ENCODE assay signal across 11 mouse cellular contexts in genomic region chr4:135727817-135728216, GRCm38 (mm10). TPM values are rescaled to one million over a fixed set of nuclear protein-coding genes. Genes with fewer than 3 reads are reported as not detected.
A peak's percentile ranks its signal among the peaks of the same experiment; 100 is the strongest.
DNase-seq lines count a peak whose midpoint lies in the region; ATAC-seq and TF ChIP-seq lines count a peak whose summit lies in the region.
"Had no signal": no experiment of that assay in that cellular context is flagged by ENCODE, and none has a peak within 500 bp of the region (broad histone marks: within the 10 kb centered on the region; RNA-seq: fewer than 3 reads in every experiment).

Gene Il22ra1, plus strand, starts transcription at chr4:135728172.

- no peaks in the 10 kb centered on the region for H3K36me3 ChIP-seq in E14TG2a.4 (ENCODE audit: insufficient read depth, low read length)
- H3K36me3 ChIP-seq in kidney, adult 2 months (ENCODE audit: control insufficient read depth, insufficient read depth, low read length) = no peaks in the 10 kb centered on the region
- H3K36me3 ChIP-seq in liver, postnatal 0 days (replicated peaks; ENCODE audit: insufficient read depth, low read length) = no peaks in the 10 kb centered on the region
- H3K36me3 ChIP-seq in thymus, adult 2 months (ENCODE audit: control insufficient read depth, insufficient read depth, low read length) = no peaks in the 10 kb centered on the region
- no peaks in the 10 kb centered on the region for H3K36me3 ChIP-seq in midbrain, postnatal 0 days (ENCODE audit: insufficient read depth, low read length)
- H3K36me3 ChIP-seq: embryonic facial prominence, embryonic 13.5 days; hindbrain, embryonic 15.5 days; midbrain, embryonic 13.5 days had no signal

- peaks cover 48% of the 10 kb centered on the region for H3K27me3 ChIP-seq in E14TG2a.4 (ENCODE audit: insufficient read depth, low read length)
- H3K27me3 ChIP-seq in kidney, adult 2 months (replicated peaks; ENCODE audit: control insufficient read depth, insufficient read depth, low read length) = no peaks in the 10 kb centered on the region
- no peaks in the 10 kb centered on the region for H3K27me3 ChIP-seq in liver, postnatal 0 days (ENCODE audit: insufficient read depth, low read length)
- no peaks in the 10 kb centered on the region; the same call in 1 of the 2 replicates for H3K27me3 ChIP-seq in thymus, adult 2 months (ENCODE audit: control insufficient read depth, insufficient read depth, low read length)
- 0 out of 2 replicates have a peak, but pooled peaks cover 3% of the 10 kb centered on the region for H3K27me3 ChIP-seq in midbrain, postnatal 0 days (ENCODE audit: insufficient read depth, low read length)
- H3K27me3 ChIP-seq: embryonic facial prominence, embryonic 13.5 days; hindbrain, embryonic 15.5 days; midbrain, embryonic 13.5 days had no signal

- H3K4me2 ChIP-seq in liver, postnatal 0 days (ENCODE audit: low read depth, low read length) = peak within 1 kb of the TSS; percentile 68
- no peak within 1 kb of the TSS for H3K4me2 ChIP-seq in midbrain, postnatal 0 days (ENCODE audit: low read depth, low read length, poor library complexity, severe bottlenecking)
- H3K4me2 ChIP-seq: embryonic facial prominence, embryonic 13.5 days; hindbrain, embryonic 15.5 days; midbrain, embryonic 13.5 days had no signal

- TF ChIP-seq EP300 in liver, postnatal 0 days (IDR thresholded peaks at IDR 0.05; ENCODE audit: low read depth) = no peak

- WGBS in kidney, adult 2 months = 34% methylated on average over 14 of the region's 14 CpGs
- WGBS in liver, postnatal 0 days (ENCODE audit: insufficient replicate concordance) = 23% methylated on average over 14 of the region's 14 CpGs
- WGBS in thymus, adult 2 months = 69% methylated on average over 14 of the region's 14 CpGs
- 55% methylated on average over 14 of the region's 14 CpGs for WGBS in midbrain, postnatal 0 days

- no peak for TF ChIP-seq POLR2A in kidney, adult 2 months (IDR thresholded peaks at IDR 0.05; ENCODE audit: low read depth, low read length)
- no peak for TF ChIP-seq POLR2A in thymus, adult 2 months (IDR thresholded peaks at IDR 0.05; ENCODE audit: control insufficient read depth, extremely low read depth, insufficient read depth, low read length, poor library complexity)

- peak; percentile 28 for DNase-seq in ES-CJ7 (ENCODE audit: low read depth, low spot score)
- DNase-seq in kidney, adult 2 months = peak; percentile 95
- DNase-seq in liver, postnatal 0 days = peak; percentile 60
- DNase-seq in thymus, adult 2 months = no peak
- DNase-seq in midbrain, postnatal 0 days (ENCODE audit: low spot score) = no peak
- no peak for DNase-seq in cerebellum, postnatal 36 days
- DNase-seq in thymus, postnatal 10 days (ENCODE audit: low spot score in 2 of 2) = no peak

- no peak within 1 kb of the TSS for H3K27ac ChIP-seq in kidney, adult 2 months (ENCODE audit: insufficient read depth, low read depth, low read length)
- H3K27ac ChIP-seq in liver, postnatal 0 days (ENCODE audit: low read depth) = 0 out of 2 replicates have a peak within 1 kb of the TSS, but pooled peaks have one; percentile 2
- no peak within 1 kb of the TSS for H3K27ac ChIP-seq in thymus, adult 2 months (ENCODE audit: control insufficient read depth, insufficient read depth, low read length)
- H3K27ac ChIP-seq in midbrain, postnatal 0 days (ENCODE audit: low read depth, low read length) = no peak within 1 kb of the TSS
- H3K27ac ChIP-seq: hindbrain, embryonic 15.5 days; midbrain, embryonic 13.5 days had no signal

- peak within 1 kb of the TSS; percentile 65 for H3K4me3 ChIP-seq in E14TG2a.4 (replicated peaks; ENCODE audit: low read length)
- peak within 1 kb of the TSS; percentile 57 for H3K4me3 ChIP-seq in kidney, adult 2 months (ENCODE audit: insufficient read depth, low read depth, low read length)
- H3K4me3 ChIP-seq in liver, postnatal 0 days (ENCODE audit: low read depth, low read length) = peak within 1 kb of the TSS; percentile 44
- H3K4me3 ChIP-seq in thymus, adult 2 months (ENCODE audit: control insufficient read depth, insufficient read depth, low read length) = no peak within 1 kb of the TSS
- no peak within 1 kb of the TSS for H3K4me3 ChIP-seq in midbrain, postnatal 0 days (ENCODE audit: low read depth, low read length)
- H3K4me3 ChIP-seq: embryonic facial prominence, embryonic 13.5 days; hindbrain, embryonic 15.5 days; midbrain, embryonic 13.5 days had no signal

- H3K9me3 ChIP-seq in E14TG2a.4 (ENCODE audit: low read length) = peaks cover 4% of the 10 kb centered on the region
- peaks cover under 1% of the 10 kb centered on the region; the same call in 1 of the 2 replicates for H3K9me3 ChIP-seq in liver, postnatal 0 days (ENCODE audit: low read length)
- no peaks in the 10 kb centered on the region for H3K9me3 ChIP-seq in midbrain, postnatal 0 days (ENCODE audit: low read length)
- H3K9me3 ChIP-seq: hindbrain, embryonic 15.5 days; midbrain, embryonic 13.5 days had no signal

- ATAC-seq in liver, postnatal 0 days = peak; percentile 69
- no peak for ATAC-seq in midbrain, postnatal 0 days (ENCODE audit: low FRiP score)
- ATAC-seq: midbrain, embryonic 13.5 days had no signal

- H3K9ac ChIP-seq in liver, postnatal 0 days (replicated peaks) = peak within 1 kb of the TSS; percentile 60
- no peak within 1 kb of the TSS for H3K9ac ChIP-seq in midbrain, postnatal 0 days (replicated peaks; ENCODE audit: low read length, poor library complexity, severe bottlenecking)
- H3K9ac ChIP-seq: hindbrain, embryonic 15.5 days; midbrain, embryonic 13.5 days had no signal

- TF ChIP-seq CTCF in E14TG2a.4 (conservative IDR thresholded peaks at IDR 0.05; ENCODE audit: low read length) = no peak
- 0 out of 2 replicates have a peak, but pooled peaks have one; percentile 18 for TF ChIP-seq CTCF in kidney, adult 2 months (conservative IDR thresholded peaks at IDR 0.05; ENCODE audit: insufficient read depth, insufficient read length, low read depth, low read length)
- TF ChIP-seq CTCF in liver, postnatal 0 days (IDR thresholded peaks at IDR 0.05; ENCODE audit: low read depth) = 0 out of 2 replicates have a peak, but pooled peaks have one; percentile 13
- no peak for TF ChIP-seq CTCF in thymus, adult 2 months (IDR thresholded peaks at IDR 0.05; ENCODE audit: borderline replicate concordance, control insufficient read depth, extremely low read depth, insufficient read depth, low read length, poor library complexity)
- no peak for TF ChIP-seq CTCF in midbrain, postnatal 0 days (IDR thresholded peaks at IDR 0.05)

- peaks cover 28% of the 10 kb centered on the region for H3K4me1 ChIP-seq in E14TG2a.4 (replicated peaks; ENCODE audit: low read depth, low read length)
- H3K4me1 ChIP-seq in kidney, adult 2 months (ENCODE audit: control insufficient read depth, insufficient read depth, low read length) = no peaks in the 10 kb centered on the region; the same call in 1 of the 2 replicates
- H3K4me1 ChIP-seq in liver, postnatal 0 days (ENCODE audit: insufficient read depth) = 0 out of 2 replicates have a peak, but pooled peaks cover 2% of the 10 kb centered on the region
- H3K4me1 ChIP-seq in thymus, adult 2 months (replicated peaks; ENCODE audit: control insufficient read depth, insufficient read depth, low read length) = no peaks in the 10 kb centered on the region
- H3K4me1 ChIP-seq in midbrain, postnatal 0 days (ENCODE audit: insufficient read depth, low read length) = no peaks in the 10 kb centered on the region; the same call in 1 of the 2 replicates
- H3K4me1 ChIP-seq: hindbrain, embryonic 15.5 days; midbrain, embryonic 13.5 days had no signal

RNA-seq across cellular contexts. Expression of gene Il22ra1, which starts in this region (rescaled TPM):
- 3.0 and 4.1 TPM in 2 replicates for polyA plus RNA-seq in kidney, adult 2 months (2012; rRNA removed)
- polyA plus RNA-seq in liver, postnatal 0 days (2015; fragmentation: Nextera tagmentation; extraction: Ambion mirVana) = 0.25 and 0.39 TPM in 2 replicates
- 0.24 and 0.40 TPM in 2 replicates for polyA plus RNA-seq in thymus, adult 2 months (2012; rRNA removed)
- 0.11 TPM in 1 of 2 replicates, not detected in the other for total RNA-seq in midbrain, postnatal 0 days (2014; rRNA removed)
- not detected in 2 replicates for polyA plus RNA-seq in midbrain, postnatal 0 days (2015; fragmentation: Nextera tagmentation; extraction: Ambion mirVana)
- polyA plus RNA-seq: hindbrain, embryonic 15.5 days; midbrain, embryonic 13.5 days had no signal

Comparison
In these comparisons a context has a peak if more than half of its experiments do, and no peak if none do; other contexts are left out.
1. Peak in DNase-seq, ATAC-seq, H3K4me3 ChIP-seq, H3K27ac ChIP-seq, H3K9ac ChIP-seq and H3K4me2 ChIP-seq in liver, postnatal 0 days; RNA of the gene not detected or under 1 TPM.
2. H3K4me3 ChIP-seq: peak in E14TG2a.4 (single experiment) and kidney, adult 2 months (single experiment); none in thymus, adult 2 months (single experiment) and midbrain, postnatal 0 days (single experiment).
3. CTCF ChIP-seq: peak in kidney, adult 2 months (single experiment) and liver, postnatal 0 days (single experiment); none in E14TG2a.4 (single experiment), thymus, adult 2 months (single experiment) and midbrain, postnatal 0 days (single experiment).
4. DNase-seq: peak in ES-CJ7 (single experiment) and kidney, adult 2 months (single experiment); none in thymus, adult 2 months (single experiment), midbrain, postnatal 0 days (single experiment), cerebellum, postnatal 36 days (0 of 2) and thymus, postnatal 10 days (0 of 2).